Mouse (Mus musculus) small intestine, adult 2 months (tissue): ENCODE results near the gene Rnf150.

Experiments
- CTCF ChIP-seq: fragments of 200-500 bp; IDR thresholded peaks from 2 replicates; pipeline ENCODE4 v1.5.1; 2012; ENCODE audit warnings: low read depth, mild to moderate bottlenecking, control low read depth, inconsistent platforms, low read length, moderate library complexity, mixed read lengths; ENCODE audit not compliant: insufficient replicate concordance, insufficient read length; ENCODE audit errors: extremely low read depth
- POLR2A ChIP-seq: fragments of 200-500 bp; IDR thresholded peaks from 2 replicates; pipeline ENCODE4 v1.6.1; 2012; ENCODE audit warnings: low read depth, mild to moderate bottlenecking, control low read depth, inconsistent platforms, low read length, moderate library complexity

GRCm38 (mm10) chr8:83049171-83049601, 186.0 kb downstream of the Rnf150 start:
- TF ChIP-seq POLR2A = no peak
- no peak for TF ChIP-seq CTCF
